Mouse (Mus musculus) C2C12 (cell line): ENCODE data around the gene Coq7. TPM values are rescaled to one million over a fixed set of nuclear protein-coding genes. Genes with fewer than 3 reads are reported as not detected.

Source experiments
- H3K27me3 ChIP-seq: one replicate; pipeline ENCODE4 v1.6.1; 2011; ENCODE audit not compliant: control insufficient read depth, insufficient read depth, insufficient read length
- H3K36me3 ChIP-seq: one replicate; pipeline ENCODE4 v1.6.1; 2011; ENCODE audit not compliant: control insufficient read depth, insufficient read depth
- H3K4me3 ChIP-seq: one replicate; pipeline ENCODE4 v1.5.1; 2011; ENCODE audit warnings: mild to moderate bottlenecking, control low read depth; ENCODE audit not compliant: poor library complexity, insufficient read depth, severe bottlenecking
- H3K79me2 ChIP-seq: one replicate; pipeline ENCODE4 v1.6.1; 2011; ENCODE audit not compliant: control insufficient read depth, insufficient read depth
- H3K79me3 ChIP-seq: one replicate; pipeline ENCODE4 v1.6.1; 2011; ENCODE audit warnings: low read depth, control low read depth
- H3ac ChIP-seq: one replicate; pipeline ENCODE3; 2011; ENCODE audit warnings: low read depth; ENCODE audit not compliant: control insufficient read depth, insufficient read length
- CEBPB ChIP-seq: IDR thresholded peaks from one replicate; pipeline ENCODE4 v1.6.1; 2011; ENCODE audit warnings: low read depth, mild to moderate bottlenecking, control low read depth, moderate library complexity
- CTCF ChIP-seq: IDR thresholded peaks from one replicate; pipeline ENCODE4 v1.5.1; 2011; ENCODE audit not compliant: control insufficient read depth, insufficient read depth, insufficient read length
- FOSL1 ChIP-seq: IDR thresholded peaks from one replicate; pipeline ENCODE4 v1.8.0; 2011; ENCODE audit warnings: mild to moderate bottlenecking, low read length; ENCODE audit not compliant: poor library complexity, insufficient read depth, severe bottlenecking
- MAX ChIP-seq: IDR thresholded peaks from one replicate; pipeline ENCODE4 v1.6.1; 2011; ENCODE audit warnings: mild to moderate bottlenecking, control low read depth
- MYOD1 ChIP-seq: IDR thresholded peaks from one replicate; pipeline ENCODE4 v1.6.1; 2011; ENCODE audit warnings: low read depth; ENCODE audit not compliant: control insufficient read depth, insufficient read length
- MYOG ChIP-seq: IDR thresholded peaks from one replicate; pipeline ENCODE4 v1.6.1; 2011; ENCODE audit not compliant: control insufficient read depth, insufficient read length; ENCODE audit errors: extremely low read depth
- USF1 ChIP-seq: IDR thresholded peaks from one replicate; pipeline ENCODE4 v1.6.1; 2011; ENCODE audit warnings: low read depth, mild to moderate bottlenecking, control low read depth, moderate library complexity
- long read RNA-seq, 2 experiments: library from polyadenylated mRNA; unstranded; transcript quantifications; one replicate each; pipeline ENCODE4 v2.0.0; 2019 to 2020
- polyA plus RNA-seq: library from polyadenylated mRNA; unstranded; fragments of >200 nt; fragmentation: generic; extraction: Trizol; gene quantifications from one replicate; pipeline ENCODE4 v1.2.1, GENCODE M21; 2012; ENCODE audit warnings: missing spikeins

Coq7 gene
- polyA plus RNA-seq = 66.1 TPM
- long read RNA-seq, experiment 1, transcript Coq7-201 (6 exons, 914 nt) = major isoform, 52 of 57 reads
- long read RNA-seq, experiment 1, partial matches to known transcripts = 4 of 57 reads
- long read RNA-seq, experiment 1, other reads (novel, unspliced or antisense) = 1 of 57 reads
- long read RNA-seq, experiment 2, transcript Coq7-201 (6 exons, 914 nt) = major isoform, 12 of 13 reads
- long read RNA-seq, experiment 2, partial matches to known transcripts = 0 of 13 reads
- long read RNA-seq, experiment 2, other reads (novel, unspliced or antisense) = 1 of 13 reads

DNA sequence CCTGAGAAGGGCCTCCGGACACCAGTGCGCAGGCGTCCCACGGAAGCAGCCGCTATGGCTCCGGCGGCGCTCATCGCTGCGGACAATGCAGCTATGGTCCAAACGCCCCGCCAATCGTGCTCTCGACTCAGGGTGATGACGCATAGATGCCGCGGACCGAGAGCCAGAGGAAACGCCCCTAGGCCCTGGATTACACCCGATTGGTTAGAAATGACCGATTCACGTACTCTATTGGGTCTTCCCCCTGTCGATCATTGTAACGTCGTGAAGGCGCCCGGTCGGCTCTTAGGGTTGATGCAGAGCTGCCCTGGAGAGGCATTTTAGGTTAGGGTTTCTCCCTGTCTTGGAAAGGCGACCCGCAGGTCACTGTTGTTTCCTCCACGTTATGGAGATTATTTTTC lies at the start of gene Coq7:
Coq7 (minus strand) TSS at position 179 of the 401 bp plus-strand sequence.
- Histone ChIP-seq H3ac (peak within 1 kb of the TSS; percentile 84), H3K4me3 (peak within 1 kb of the TSS; percentile 42), H3K27me3 (no peaks in the 10 kb centered on the region), H3K79me3 (no peaks in the 10 kb centered on the region), H3K36me3 (no peaks in the 10 kb centered on the region), H3K79me2 (no peaks in the 10 kb centered on the region)
- TF ChIP-seq MYOD1 (no peak), CEBPB (no peak), FOSL1 (no peak), MYOG (no peak), MAX (no peak), CTCF (no peak), USF1 (no peak)

DNA sequence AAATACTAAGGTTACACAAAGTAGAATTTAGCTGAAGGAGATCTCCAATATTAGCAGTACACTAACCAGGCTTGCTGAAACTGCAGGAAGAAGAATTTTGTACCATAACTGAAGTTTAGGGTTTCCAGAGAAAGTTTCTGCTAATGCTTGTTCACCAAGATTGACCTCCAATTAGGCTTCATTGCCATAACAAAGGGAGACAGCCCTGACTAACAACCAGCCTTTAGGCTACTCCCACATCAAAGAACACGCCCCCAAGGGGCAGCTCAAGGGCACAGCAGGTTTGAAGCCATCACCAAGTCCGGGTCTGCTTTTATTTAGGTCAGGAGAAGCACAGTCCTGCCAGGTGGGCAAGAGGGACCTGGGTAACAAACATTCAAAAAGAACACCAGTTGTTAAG lies 46.8 kb upstream of the Coq7 start:
- no peaks in the 10 kb centered on the region for H3K36me3 ChIP-seq
- peaks cover 15% of the 10 kb centered on the region for H3K27me3 ChIP-seq
- no peaks in the 10 kb centered on the region for H3K79me2 ChIP-seq
- no peak for TF ChIP-seq MYOD1
- no peak for TF ChIP-seq CTCF
- TF ChIP-seq CEBPB = no peak
- no peak for TF ChIP-seq USF1
- TF ChIP-seq MAX = no peak
- TF ChIP-seq MYOG = no peak
- no peak for TF ChIP-seq FOSL1
- H3ac ChIP-seq = no peak overlapping the region
- H3K4me3 ChIP-seq = no peak overlapping the region
- no peaks in the 10 kb centered on the region for H3K79me3 ChIP-seq

DNA sequence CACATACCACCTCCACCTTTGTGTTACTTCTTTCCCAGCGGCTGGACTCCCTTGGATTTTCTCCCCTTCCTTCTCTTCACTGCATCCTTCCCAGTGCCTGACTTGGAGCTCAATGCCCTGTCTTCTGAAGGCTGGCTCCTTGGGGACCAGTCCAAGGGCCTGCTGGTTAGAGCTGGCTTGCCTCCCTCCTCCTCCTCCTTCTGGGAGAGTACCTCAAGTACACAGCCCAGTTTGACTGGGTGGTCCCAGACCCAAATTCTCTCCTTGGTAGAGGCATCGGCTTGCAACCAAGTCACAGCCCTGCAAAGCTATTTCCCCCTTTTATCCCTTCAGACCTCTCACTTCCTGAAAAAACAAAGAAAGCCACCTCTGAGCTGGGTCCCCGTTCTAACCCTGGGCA lies 45.1 kb upstream of the Coq7 start:
- Histone ChIP-seq H3K27me3 (peaks cover 13% of the 10 kb centered on the region), H3ac (no peak overlapping the region), H3K4me3 (no peak overlapping the region), H3K79me3 (no peaks in the 10 kb centered on the region), H3K79me2 (no peaks in the 10 kb centered on the region), H3K36me3 (no peaks in the 10 kb centered on the region)
- TF ChIP-seq MYOG (no peak), CEBPB (no peak)

DNA sequence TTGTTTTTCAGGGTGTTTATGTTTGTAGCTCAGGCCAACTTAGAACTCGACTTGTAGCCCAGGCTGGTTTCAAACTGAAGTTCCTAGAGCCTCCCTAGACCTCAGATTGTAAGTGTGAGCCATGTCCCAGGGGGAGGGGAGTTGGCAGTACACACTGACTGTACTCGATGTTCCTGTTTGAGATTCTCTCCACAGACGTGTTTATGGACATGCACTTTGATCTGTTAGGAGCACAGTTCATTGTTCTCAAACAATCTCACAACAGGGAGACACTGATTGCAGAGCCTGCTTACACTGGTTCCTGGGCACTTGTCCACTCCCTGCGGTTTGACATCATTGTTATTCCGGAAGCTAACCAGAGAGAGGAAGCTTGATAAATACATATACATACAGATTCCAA lies 38.9 kb upstream of the Coq7 start:
- H3ac ChIP-seq = no peak overlapping the region
- H3K79me2 ChIP-seq = no peaks in the 10 kb centered on the region
- TF ChIP-seq MAX = no peak
- no peak for TF ChIP-seq CEBPB
- no peak for TF ChIP-seq USF1
- no peak for TF ChIP-seq FOSL1
- TF ChIP-seq MYOD1 = no peak
- TF ChIP-seq MYOG = no peak
- TF ChIP-seq CTCF = no peak
- no peaks in the 10 kb centered on the region for H3K79me3 ChIP-seq
- peaks cover 7% of the 10 kb centered on the region for H3K27me3 ChIP-seq
- H3K4me3 ChIP-seq = no peak overlapping the region
- H3K36me3 ChIP-seq = no peaks in the 10 kb centered on the region

DNA sequence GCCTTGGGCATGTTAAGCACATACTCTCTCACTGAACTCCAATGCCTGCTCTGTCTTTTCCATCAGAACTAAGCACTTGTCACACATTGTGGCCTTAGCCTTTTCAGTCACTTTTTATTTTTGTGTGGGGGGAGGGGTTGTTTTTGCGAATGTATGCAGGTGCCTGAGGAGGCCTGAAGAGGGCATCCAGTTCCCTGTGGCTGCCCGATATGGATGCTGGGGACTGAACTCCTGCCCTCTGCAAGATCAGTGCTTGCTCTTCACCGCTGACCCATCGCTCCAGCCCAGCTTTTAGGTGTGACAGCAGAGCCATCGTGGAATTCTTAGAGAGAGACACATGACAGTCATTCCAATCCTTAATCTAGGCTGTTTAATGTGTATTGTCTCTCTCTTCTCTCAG lies 38.2 kb upstream of the Coq7 start:
- Histone ChIP-seq H3K79me3 (no peaks in the 10 kb centered on the region), H3K4me3 (no peak overlapping the region), H3K79me2 (no peaks in the 10 kb centered on the region), H3K27me3 (peaks cover 7% of the 10 kb centered on the region), H3K36me3 (no peaks in the 10 kb centered on the region), H3ac (no peak overlapping the region)
- no peak for TF ChIP-seq MYOG
- no peak for TF ChIP-seq CEBPB
- TF ChIP-seq CTCF = no peak
- TF ChIP-seq MAX = no peak
- no peak for TF ChIP-seq USF1
- no peak for TF ChIP-seq FOSL1
- TF ChIP-seq MYOD1 = no peak

DNA sequence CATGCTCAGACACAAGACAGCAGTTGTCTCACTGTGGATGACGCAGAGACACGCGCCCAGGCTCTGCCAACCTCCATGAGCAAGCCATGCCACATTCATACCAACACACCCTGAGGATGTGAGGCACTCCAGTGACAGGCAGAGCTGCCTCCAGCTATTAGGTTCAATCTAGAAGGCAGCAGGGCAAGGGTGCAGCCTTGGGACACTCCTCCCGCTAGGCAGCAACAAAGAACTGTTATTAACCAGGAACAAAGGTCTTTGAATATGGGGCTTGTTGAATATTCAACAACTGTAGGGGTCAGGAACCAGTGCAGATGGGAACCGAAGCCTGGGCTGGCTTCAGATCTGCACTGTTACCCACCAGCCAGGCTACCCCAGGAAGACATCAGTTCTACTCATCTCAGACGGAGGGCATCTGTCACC lies 36.0 kb upstream of the Coq7 start:
- Histone ChIP-seq H3K4me3 (no peak overlapping the region), H3K79me2 (no peaks in the 10 kb centered on the region), H3K27me3 (peaks cover 3% of the 10 kb centered on the region), H3ac (no peak overlapping the region), H3K36me3 (no peaks in the 10 kb centered on the region), H3K79me3 (no peaks in the 10 kb centered on the region)
- no peak for TF ChIP-seq CTCF
- TF ChIP-seq FOSL1 = no peak
- TF ChIP-seq USF1 = no peak
- TF ChIP-seq MYOD1 = no peak
- TF ChIP-seq MAX = no peak
- TF ChIP-seq MYOG = no peak
- TF ChIP-seq CEBPB = no peak
